Mouse (Mus musculus) B cell, adult 2 months (primary cell): Measurements from ENCODE around the gene Rhov.
A peak's percentile ranks its signal among the peaks of the same experiment; 100 is the strongest.

ENCODE experiments used
- DNase-seq, 2 experiments: peaks; one replicate each; pipeline ENCODE4 v3.0.0; 2022

Rhov gene

DNA sequence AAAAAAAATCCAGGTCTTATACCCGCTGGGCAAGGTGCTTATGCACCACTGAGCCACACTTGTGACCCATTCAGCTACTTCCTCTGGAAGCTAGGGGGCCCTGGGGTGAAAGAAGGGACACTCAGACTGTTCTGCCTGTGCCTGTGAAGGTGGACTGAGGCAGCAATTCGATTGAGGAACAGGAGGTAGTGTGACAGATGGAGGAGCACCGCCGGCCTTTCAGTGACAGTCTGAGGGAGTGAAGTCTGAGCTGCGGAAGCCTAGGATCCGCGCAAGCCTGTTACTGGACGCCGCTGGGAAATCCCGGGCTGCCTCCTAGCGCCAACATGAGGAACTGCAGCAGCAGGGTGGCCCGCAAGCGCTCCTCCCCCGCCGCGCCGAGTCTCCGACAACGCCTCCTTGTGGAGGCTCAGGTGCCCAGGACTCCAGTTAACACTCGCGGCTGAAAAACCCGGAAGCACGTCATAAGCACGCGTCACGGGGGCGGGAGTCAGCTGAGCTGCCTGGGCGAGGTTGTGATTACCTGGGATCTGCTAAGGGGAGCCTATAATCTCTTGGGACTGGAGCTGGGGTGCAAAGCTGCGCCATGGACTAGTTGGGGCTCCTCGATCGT, 17.3 kb upstream of the Rhov start, which contains the start of gene Vps18:
TSS of gene Vps18 (plus strand) at position 471 of the 613 bp plus-strand sequence.
- DNase-seq, result peak; percentile 99 to 100

DNA sequence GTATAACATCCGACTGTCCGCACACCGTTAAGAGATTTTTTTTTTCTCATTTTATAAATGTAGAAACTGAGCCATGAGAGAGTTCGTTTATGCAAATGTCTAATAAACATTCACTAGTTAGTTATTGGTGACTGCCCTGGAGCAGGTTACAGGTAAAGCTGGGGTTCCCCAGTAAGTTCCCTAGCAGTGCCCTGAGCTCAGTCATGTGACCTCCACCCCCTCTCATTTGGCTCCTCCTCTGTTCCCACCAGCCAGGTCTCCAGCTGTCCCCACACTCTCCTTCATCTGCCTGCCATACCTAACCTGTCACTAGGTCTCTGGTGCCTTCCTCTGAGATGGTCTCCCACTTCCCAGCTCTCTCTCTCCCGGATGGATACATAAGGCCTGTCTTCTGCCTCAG, 16.3 kb upstream of the Rhov start:
- no peak for DNase-seq

DNA sequence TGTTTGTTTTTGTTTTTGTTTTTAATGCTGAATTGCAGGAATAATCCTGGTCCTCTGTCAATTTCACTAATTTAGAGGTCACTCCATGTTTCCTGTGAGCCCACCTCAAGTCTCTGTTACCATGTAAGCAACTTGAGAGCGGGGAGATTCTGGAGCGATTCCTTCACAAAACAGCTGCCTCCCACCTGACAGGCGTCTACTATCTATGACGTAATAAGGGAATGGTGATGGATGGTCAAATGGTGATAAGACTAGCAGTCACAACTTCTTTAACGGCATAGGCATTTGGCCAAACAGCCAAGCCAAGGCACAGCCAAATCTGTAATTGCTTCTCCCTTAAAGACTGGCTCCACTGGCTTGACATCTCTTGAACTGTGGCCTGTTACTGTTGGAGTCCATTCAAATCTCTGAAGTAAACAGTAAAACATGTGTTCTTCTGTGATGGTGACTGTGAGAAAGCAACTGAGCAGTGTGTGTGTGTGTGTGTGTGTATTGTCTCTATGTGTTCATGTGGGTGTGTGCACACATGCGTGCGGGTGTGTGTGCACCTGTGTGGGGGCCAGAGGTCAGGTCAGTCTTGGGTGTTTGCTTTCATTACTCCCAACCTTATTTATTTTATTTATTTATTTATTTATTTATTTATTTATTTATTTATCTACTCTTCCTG, 11.0 kb upstream of the Rhov start:
- no peak for DNase-seq

DNA sequence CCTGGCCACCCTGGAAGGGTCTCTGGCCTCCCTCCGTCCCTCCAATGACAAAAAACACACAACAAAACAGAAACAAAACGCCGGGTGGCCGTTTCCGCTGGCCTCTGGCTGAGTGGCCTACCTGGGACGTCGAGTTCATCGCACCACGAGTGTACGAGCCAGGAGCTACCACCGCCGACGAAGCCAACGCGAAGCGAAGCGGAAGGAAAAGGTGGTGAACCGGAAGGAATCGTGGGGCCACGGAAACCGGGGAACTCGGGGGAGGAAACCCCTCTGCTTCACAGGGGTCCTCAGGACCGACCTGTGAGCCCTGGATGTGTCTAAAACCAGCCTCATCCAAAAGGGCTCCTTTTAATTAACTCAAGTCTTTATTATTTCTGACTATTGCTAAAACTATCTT, 6.7 kb upstream of the Rhov start:
- DNase-seq, result no peak

DNA sequence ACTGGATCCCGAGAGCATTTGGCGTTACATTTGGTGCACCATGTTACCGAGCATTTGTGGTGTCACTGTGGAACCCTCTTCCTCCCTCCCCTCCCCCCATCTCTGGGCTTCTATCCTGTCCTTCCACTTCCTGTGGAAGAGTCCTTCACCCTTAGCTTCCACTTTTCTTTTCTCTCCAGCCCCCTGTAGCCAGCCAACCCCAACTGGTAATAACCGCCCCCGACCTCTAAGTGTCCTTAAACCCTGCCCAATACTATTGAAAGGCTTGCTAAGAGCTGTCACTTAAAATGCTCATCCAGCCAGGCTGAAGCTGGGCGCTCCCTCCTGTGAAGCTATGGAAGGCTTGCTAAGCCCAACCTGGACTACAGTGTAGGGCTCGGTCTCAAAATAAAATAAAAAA, 5.9 kb upstream of the Rhov start:
- DNase-seq, result no peak

DNA sequence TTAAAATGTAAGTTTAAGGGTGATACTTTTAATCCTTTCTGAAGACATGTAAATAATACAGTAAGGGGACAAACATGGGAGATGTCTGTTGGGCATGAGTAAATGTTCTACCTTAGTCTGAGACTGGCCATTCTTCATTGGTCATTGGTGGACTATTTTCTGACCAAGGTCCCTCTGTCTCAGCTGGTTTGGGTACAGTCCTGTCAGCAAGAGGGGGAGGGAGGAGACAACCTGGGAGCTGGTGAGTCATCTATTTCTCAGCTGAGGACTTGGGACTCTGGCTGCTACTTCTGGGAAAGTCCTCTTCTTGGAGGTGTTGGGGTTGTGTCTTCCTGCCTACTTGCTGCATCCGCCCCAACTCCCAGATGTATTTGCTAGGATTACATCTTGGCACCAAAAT, 3.1 kb upstream of the Rhov start:
- DNase-seq, result no peak

DNA sequence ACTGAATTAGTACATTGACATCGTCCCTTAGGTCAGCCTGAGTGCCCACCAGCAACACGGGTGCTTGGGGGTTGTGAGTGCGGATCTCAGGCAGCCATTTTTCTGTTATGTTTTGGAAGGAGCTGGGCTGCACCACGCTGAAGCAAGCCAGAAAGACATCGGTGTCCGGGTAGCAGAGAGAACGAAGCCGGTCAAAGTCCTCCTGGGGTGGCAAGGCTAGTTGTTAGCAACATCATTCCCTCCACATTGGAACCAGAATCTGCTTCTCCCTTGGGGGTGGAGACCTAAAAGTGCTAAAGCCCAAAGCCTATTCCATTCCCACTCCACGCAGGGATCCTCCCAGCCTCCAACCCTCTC, 808 bp downstream of the Rhov start:
- DNase-seq, result no peak

DNA sequence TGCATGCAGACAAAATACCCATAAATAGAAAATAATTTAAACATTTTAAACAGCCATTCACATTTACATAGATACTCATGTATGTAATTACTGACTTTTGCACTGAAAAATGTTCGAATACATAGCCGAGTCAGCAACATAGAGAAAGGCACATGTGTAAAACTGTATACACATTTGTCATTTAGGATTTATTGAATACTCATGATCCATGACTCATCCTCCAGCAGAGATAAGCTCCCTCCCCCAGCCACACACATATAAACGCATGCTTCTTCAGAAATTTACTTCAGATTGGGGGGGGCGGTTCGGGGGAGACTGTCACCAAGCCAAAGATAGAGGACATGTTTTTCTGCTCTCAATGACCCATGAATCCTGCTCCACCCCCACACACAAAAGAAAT, 7.3 kb downstream of the Rhov start:
- no peak for DNase-seq

DNA sequence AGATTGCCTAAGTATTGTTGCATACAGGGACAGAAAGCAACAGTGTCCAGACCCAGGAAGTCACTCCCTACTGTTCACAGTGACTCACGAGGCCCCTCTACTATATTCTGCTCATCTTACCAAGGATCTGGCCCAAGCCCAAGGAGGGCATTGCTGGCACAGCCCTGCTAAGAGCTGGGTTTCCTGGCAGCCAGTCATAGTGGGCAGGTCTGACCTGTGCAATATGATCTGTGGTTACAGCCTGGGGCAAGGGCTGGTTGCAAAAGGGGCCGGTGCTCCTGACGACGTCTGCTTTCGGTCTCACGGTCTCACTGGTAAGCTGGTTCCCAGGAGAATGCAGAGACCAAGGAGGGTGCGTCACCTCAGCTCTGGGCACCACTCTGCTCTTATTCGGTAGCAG, 8.1 kb downstream of the Rhov start:
- no peak for DNase-seq

DNA sequence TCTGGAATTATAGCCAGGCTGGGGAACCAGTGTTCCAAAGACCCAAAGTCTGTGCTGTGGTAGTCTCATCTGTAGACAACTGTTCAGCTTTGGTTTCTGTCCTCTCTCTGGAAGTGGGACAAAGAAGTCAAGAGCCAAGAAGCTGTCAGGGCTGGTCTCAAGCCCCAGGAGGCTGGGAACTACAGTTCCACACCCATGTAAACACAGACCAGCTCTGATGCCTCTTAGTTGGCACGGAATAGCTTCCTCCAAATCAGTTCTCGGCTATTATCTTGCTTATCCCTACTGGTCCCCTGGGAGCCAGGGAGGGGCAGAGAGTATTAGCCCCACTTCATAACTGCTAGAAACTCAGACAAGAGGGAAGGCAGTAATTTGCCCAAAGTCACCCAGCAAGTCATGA, 9.7 kb downstream of the Rhov start:
- no peak for DNase-seq

DNA sequence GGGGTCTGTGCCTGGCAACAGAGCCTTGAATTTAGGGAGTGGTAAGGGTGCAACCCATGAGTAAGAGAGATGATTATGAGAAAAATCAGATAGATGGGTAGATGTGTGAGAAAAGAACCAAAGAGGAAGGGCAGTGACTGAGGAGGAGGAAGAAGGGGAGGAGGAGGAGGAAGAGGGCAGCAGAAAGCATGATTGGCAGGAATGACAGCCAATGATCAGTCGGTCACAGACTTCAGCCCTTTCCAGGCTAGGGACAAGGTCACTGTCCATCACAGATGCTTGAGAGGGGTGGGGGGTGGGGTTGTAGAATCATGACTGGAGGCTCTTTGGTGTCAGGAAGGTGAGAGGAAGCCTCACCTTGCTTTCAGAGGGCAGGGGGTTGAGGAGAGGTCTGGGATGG, 10.6 kb downstream of the Rhov start:
- no peak for DNase-seq

DNA sequence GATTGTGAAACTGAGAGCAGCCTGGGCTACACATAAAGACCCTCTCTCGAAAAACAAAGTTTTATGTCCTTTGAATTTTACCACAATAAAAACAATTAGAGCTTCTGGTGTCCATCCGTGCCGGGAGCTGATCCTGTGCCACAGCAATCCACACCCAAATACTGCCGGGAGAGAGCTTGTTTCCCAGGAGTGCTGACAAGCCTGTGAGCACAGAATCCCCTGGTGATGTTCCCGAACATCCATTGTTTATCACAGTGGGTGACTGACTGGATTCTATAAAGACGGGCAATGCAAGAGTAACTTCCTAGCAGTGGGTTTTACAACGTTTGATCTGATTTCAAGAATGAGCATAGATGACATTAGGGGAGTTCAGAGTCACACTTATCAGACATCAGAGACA, 16.1 kb downstream of the Rhov start:
- no peak for DNase-seq

DNA sequence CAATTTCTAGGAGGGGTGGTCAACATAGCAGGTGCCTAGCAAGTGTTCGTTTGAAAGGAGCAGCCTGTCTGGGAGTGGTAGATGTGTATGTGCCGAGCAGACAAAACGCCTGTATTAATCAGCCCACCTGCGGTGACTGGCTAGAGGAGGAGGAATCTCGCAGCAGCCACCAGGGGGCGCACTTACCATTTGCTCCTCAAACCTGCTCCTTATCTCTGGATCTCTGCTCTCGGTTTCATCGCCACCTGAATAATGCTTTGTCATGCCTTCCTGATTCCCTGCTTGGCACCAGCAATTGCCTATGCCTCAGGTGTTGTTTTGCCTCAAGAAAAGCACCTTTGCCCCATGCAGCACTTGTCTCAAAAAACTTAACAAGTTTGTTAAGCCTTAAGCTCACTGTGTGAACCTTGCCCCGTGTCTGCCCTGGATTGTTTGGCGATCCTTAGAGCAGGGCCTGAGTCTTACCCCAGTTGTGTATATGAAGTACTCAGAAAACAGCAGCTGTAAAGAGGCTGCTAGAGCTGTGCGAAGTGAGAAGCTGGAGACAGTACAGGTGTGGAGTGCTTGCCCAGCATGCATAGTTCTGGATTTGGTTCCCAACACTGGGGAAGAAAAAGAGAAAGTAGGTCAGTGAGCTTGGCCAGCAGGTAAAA, 20.1 kb downstream of the Rhov start:
- peak; percentile 92 to 93 for DNase-seq

DNA sequence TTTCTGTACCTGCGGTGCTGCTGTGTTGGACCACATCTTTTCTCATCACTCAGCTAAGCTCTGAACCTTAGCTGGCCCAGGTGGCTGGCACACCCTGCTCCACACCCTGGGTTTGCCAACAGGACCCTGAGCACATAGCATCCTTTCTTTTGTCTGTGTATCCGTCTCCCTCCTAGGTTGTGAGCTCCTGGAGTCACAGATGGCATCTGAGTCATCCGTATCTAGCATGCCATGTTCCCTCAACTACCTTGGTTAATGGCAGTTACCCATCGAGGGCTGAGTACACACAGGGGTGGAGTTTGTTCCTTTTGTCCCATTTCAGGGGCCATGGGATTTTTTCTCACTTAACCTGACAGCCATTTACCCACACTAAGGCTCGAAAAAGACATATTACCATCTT, 20.7 kb downstream of the Rhov start:
- DNase-seq, result no peak

DNA sequence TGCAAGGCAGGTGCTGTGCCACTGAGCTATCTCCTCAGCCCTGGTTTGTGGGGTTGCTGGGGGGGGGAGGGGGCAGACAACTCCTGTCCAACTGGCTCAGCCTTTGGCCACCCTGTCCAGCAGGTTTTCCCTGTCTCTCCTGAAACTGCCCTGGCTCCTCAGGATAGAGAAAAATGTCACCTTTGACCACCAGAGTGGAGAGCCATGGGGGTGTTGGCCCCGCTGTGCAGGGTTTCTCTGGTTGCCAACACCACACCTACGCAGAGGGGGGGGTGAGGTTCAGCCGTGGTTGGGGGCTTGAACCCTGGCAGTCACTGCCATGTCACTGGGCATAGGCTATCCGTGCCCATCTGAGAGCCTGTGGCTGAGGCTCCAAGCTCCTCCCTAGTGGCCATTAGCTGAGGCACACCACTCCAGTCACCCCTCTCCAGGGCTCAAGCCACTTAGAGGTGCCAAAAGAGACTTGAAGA, 21.4 kb downstream of the Rhov start:
- DNase-seq, result no peak

DNA sequence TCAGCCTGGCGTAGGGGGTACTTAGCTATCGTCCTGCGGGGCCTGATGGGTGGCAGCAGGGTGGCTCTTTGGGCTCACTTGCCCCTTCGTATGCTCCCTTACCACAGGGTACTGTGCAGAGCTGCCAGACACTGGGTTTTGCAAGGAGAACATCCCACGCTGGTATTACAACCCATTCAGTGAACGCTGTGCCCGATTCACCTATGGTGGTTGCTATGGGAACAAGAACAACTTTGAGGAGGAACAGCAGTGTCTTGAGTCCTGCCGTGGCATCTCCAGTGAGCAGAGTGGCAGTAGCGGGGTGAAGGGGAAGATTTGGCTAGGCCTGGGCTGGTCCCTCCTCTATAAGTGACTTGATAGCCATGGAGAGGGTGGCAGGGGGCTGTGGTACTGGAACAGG, 23.2 kb downstream of the Rhov start:
- DNase-seq, result no peak

DNA sequence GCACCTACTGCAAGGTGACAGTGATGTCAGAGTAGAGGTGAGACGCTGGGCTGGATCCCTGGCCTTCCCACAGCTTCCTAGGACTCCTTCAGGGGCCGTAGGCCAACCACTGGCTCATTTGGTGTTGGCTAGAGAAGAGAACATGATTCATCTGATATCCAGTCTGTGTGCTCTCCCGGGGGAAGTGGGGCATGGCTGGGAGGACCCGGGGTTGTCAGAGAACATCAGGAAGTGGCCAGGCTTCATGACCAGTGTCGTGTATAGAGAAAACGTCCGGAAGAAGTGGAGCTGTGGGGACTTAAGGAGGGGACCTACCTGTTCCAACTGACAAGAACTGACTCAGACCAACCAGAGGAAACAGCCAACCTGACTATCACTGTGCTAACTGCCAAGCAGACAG, 25.8 kb downstream of the Rhov start:
- no peak for DNase-seq

DNA sequence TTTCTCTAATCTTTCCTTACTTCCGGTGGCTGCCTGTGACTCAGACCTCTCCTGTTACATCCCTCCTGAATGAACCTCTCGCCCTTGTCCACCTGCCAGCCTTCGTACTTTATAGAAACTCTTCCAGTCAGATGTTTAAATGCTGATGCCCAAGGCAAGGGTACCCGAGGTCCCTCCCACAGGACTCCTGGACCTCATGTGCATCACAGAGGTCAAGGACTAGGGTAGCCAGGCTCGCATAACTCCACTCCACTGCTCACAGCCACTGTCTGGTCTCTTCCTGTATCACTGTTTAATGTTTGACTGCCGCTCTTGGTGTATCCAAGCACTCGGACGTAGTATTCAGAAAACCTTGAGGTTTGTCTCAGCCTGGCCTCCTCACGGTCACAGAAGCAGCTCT, 28.5 kb downstream of the Rhov start:
- no peak for DNase-seq

DNA sequence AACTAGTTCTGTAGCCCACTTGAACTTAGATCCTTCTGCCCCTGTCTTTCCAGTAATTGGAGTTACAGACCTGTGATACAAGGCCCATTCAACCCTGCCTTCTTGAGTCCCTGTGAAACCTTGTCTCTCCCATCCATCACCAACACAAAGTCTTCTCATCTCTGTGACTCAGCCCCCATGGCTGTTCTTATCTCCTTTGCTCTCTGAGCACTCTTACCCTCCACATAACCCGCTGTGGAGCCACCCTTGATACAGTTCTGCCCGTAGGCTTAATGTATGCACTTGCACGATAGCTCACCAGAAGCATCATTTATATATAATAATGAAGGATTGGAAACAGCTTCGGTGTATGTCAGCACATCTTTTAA, 30.3 kb downstream of the Rhov start:
- DNase-seq, result no peak

DNA sequence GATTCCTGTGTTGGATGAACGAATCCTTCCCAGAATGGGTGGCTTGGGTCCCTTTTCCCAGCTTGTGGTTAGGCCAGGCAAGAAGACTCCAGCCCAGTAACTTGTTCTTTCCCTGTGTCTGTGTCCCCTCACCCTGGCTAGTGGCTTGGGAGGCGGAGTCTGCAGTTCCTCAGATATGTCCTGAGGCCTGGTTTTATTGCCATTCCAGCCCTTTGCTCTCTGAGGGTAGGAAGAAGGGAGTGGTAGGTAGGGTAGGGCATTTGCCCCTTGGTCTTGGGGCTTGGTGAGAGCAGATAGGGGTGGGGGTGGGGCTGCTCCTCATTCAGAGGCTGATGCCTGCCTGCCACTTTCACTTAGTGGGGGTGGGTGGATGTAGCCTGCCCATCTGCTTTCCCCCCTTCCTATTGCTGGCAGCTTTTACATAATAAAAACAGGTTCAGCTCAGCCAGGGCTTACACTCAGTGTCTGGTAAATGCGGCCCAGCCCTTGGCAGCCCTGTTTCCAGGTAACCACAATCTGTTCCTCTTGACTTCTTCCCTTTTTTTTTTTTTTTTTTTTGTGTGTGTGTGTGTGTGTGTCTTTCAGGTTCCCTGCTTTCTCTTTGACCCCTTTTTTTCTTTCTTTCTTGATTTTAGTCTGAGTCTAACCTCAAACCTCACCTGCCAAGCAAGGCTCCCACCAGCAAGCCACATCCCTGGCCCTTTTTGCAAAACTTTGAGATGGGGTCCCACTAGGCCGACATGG, 30.8 kb downstream of the Rhov start:
- DNase-seq, result no peak

DNA sequence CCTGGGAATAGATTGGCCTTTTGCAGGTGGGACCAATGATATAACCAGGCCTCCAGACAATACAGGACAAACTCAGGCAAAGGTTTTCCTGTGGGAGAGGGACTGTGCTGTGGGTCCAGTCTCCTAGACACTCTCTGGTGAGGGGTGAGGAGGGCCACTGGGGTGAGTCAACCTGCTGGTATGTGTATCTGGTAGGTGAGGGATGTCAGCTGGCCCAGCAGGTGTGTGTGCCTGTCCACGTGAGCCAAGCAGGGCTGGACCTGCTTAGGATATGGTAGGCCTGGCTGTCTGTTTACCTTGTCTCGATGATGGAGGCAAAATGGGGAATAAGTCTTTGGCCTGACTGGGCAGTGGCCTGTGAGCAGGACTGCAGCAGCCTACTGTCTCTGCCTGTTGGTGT, 32.4 kb downstream of the Rhov start:
- DNase-seq, result no peak

DNA sequence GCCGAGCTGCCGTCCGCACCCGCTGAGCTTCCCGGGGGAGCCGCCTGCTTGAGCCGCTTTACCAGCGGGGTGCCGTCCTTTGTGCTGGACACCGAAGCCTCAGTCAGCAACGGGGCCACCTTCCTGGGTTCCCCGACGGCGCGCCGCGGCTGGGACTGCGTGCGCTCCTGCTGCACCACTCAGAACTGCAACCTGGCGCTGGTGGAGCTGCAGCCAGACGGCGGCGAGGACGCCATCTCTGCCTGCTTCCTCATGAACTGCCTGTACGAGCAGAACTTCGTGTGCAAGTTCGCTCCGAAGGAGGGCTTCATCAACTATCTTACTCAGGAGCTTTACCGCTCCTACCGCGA, 33.2 kb downstream of the Rhov start:
- DNase-seq, result peak; percentile 7 to 13

DNA sequence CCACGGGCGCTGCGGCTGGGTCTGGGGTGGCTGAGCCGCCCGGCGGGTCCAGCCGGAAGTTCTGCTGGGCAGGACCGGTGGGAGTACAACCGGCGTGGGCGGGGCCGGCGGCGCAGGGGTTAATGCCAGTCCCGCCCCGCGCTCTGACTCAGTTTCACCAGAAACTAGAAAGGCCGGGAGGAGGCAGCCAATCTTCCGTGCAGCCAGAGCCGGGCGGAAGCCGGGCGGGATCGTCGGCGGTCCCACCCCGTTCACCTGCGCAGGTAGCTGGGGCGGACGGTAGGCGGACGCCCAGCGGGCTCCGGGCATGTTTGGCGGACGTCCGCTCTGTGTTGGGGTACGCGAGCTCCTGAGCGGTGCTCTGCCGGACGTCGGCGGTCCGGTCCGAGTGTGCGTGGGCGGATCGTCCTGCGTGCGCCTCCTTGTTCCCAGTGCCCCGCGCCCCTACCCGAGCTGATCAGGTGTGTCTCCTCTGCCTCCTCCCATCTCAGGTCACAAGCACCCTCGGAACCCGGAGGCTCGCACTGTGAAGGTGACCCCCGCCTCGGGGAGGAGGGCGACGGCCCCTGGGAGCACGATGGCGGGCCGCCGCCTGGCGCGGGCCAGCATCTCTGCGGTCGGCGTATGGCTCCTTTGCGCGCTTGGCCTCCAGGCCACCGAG, 33.7 kb downstream of the Rhov start, which contains the start of gene Spint1:
TSS of gene Spint1 (plus strand) at position 153 of the 661 bp plus-strand sequence.
- DNase-seq, result peak; percentile 15 to 27
